Mouse (Mus musculus) hindbrain, embryonic 12.5 days (tissue): ENCODE data around the gene Cenpv. TPM values are rescaled to one million over a fixed set of nuclear protein-coding genes. Genes with fewer than 3 reads are reported as not detected.
"Not testable (repeated sequence)": the region's sequence is repeated elsewhere in the genome, so short reads cannot be mapped to it uniquely, and the experiment has no call there.

ENCODE experiments used
- ATAC-seq: fragments of 200-750 bp; cut with Nextera tagmentation; 2 replicates; pipeline ENCODE4 v1.8.0; 2017; ENCODE audit warnings: moderate TSS enrichment; ENCODE audit not compliant: low FRiP score
- H3K27ac ChIP-seq: fragments of 300-500 bp; sonication (generic); 2 replicates; pipeline ENCODE4 v1.5.1; 2016; ENCODE audit warnings: mild to moderate bottlenecking
- H3K27me3 ChIP-seq: fragments of 300-500 bp; sonication (generic); 2 replicates; pipeline ENCODE4 v1.6.1; 2016; ENCODE audit warnings: mild to moderate bottlenecking
- H3K36me3 ChIP-seq: fragments of 300-500 bp; sonication (generic); 2 replicates; pipeline ENCODE4 v1.6.1; 2016; ENCODE audit warnings: mild to moderate bottlenecking
- H3K4me1 ChIP-seq: fragments of 300-500 bp; sonication (generic); 2 replicates; pipeline ENCODE4 v1.6.1; 2016
- H3K4me2 ChIP-seq: fragments of 300-500 bp; sonication (generic); replicated peaks from 2 replicates; pipeline ENCODE4 v1.6.1; 2016; ENCODE audit warnings: mild to moderate bottlenecking
- H3K4me3 ChIP-seq: fragments of 300-500 bp; sonication (generic); 2 replicates; pipeline ENCODE4 v1.5.1; 2016; ENCODE audit warnings: mild to moderate bottlenecking
- H3K9ac ChIP-seq: fragments of 300-500 bp; sonication (generic); 2 replicates; pipeline ENCODE4 v1.6.1; 2016; ENCODE audit warnings: mild to moderate bottlenecking, moderate library complexity
- H3K9me3 ChIP-seq: fragments of 300-500 bp; sonication (generic); replicated peaks from 2 replicates; pipeline ENCODE4 v1.6.1; 2016; ENCODE audit warnings: mild to moderate bottlenecking
- WGBS: fragments of 180-500 bp; shearing (Covaris S2); methylation state at CpG from one replicate; pipeline ENCODE4 v1.1.7; 2016; 5-methylcytosine and 5-hydroxymethylcytosine counted together
- polyA plus RNA-seq: library from polyadenylated mRNA; unstranded; fragments of >200 nt; fragmentation: Nextera tagmentation; extraction: Ambion mirVana; gene quantifications from 2 replicates; pipeline ENCODE4 v1.2.1, GENCODE M21; 2016

Cenpv gene
- polyA plus RNA-seq, 1 experiment from 2014 or later = 47.2 TPM

- Histone ChIP-seq H3K9me3 (no peaks in the 10 kb centered on the region), H3K27ac (no peak overlapping the region), H3K4me2 (no peak overlapping the region), H3K4me3 (no peak overlapping the region), H3K27me3 (no peaks in the 10 kb centered on the region), H3K9ac (no peak overlapping the region), H3K4me1 (no peaks in the 10 kb centered on the region), H3K36me3 (peaks cover 2% of the 10 kb centered on the region; the same call in 1 of the 2 replicates)
- 20% methylated on average over 2 of the region's 2 CpGs for WGBS
- no peak for ATAC-seq
Measured at GRCm38 (mm10) chr11:62518991-62519390, 20.1 kb downstream of the Cenpv start.

- no peak overlapping the region for H3K4me2 ChIP-seq
Measured at GRCm38 (mm10) chr11:62513311-62513710, 25.8 kb downstream of the Cenpv start.

GRCm38 (mm10) chr11:62512529-62513080 is 26.5 kb downstream of the Cenpv start:
- Histone ChIP-seq H3K4me3 (no peak overlapping the region), H3K27ac (no peak overlapping the region), H3K36me3 (no peaks in the 10 kb centered on the region; the same call in 1 of the 2 replicates), H3K4me2 (no peak overlapping the region), H3K9me3 (no peaks in the 10 kb centered on the region), H3K4me1 (no peaks in the 10 kb centered on the region), H3K9ac (no peak overlapping the region), H3K27me3 (no peaks in the 10 kb centered on the region)
- no peak for ATAC-seq
- WGBS = 90% methylated on average over 8 of the region's 8 CpGs

More at GRCm38 (mm10) chr11:62513311-62513710, 25.8 kb downstream of the Cenpv start:
- no peak overlapping the region for H3K9ac ChIP-seq
- H3K4me3 ChIP-seq = no peak overlapping the region
- no peaks in the 10 kb centered on the region for H3K27me3 ChIP-seq
- no peaks in the 10 kb centered on the region for H3K9me3 ChIP-seq
- H3K27ac ChIP-seq = no peak overlapping the region
- WGBS = 68% methylated on average over 6 of the region's 6 CpGs
- ATAC-seq = no peak
- no peaks in the 10 kb centered on the region; the same call in 1 of the 2 replicates for H3K36me3 ChIP-seq
- no peaks in the 10 kb centered on the region for H3K4me1 ChIP-seq

- no peak for ATAC-seq
- no peaks in the 10 kb centered on the region for H3K9me3 ChIP-seq
- no peak overlapping the region for H3K27ac ChIP-seq
- H3K27me3 ChIP-seq = no peaks in the 10 kb centered on the region
- H3K36me3 ChIP-seq = no peaks in the 10 kb centered on the region; the same call in 1 of the 2 replicates
- H3K4me1 ChIP-seq = no peaks in the 10 kb centered on the region
- H3K4me3 ChIP-seq = no peak overlapping the region
- no peak overlapping the region for H3K4me2 ChIP-seq
- 72% methylated on average over 13 of the region's 13 CpGs for WGBS
- no peak overlapping the region for H3K9ac ChIP-seq
Measured at GRCm38 (mm10) chr11:62511444-62512202, 27.4 kb downstream of the Cenpv start.

- Histone ChIP-seq H3K27me3 (no peaks in the 10 kb centered on the region), H3K9me3 (no peaks in the 10 kb centered on the region), H3K9ac (no peak overlapping the region), H3K4me1 (no peaks in the 10 kb centered on the region), H3K27ac (no peak overlapping the region), H3K4me2 (no peak overlapping the region), H3K36me3 (no peaks in the 10 kb centered on the region; the same call in 1 of the 2 replicates), H3K4me3 (no peak overlapping the region)
- no peak for ATAC-seq
- 87% methylated on average over 5 of the region's 5 CpGs for WGBS
Measured at GRCm38 (mm10) chr11:62510956-62511355, 28.1 kb downstream of the Cenpv start.

- H3K27me3 ChIP-seq = no peaks in the 10 kb centered on the region
- 86% methylated on average over 3 of the region's 3 CpGs for WGBS
- H3K4me2 ChIP-seq = no peak overlapping the region
- H3K27ac ChIP-seq = no peak overlapping the region
- H3K36me3 ChIP-seq = no peaks in the 10 kb centered on the region; the same call in 1 of the 2 replicates
- ATAC-seq = no peak
- H3K4me3 ChIP-seq = no peak overlapping the region
- no peaks in the 10 kb centered on the region for H3K4me1 ChIP-seq
- no peaks in the 10 kb centered on the region for H3K9me3 ChIP-seq
- H3K9ac ChIP-seq = no peak overlapping the region
Measured at GRCm38 (mm10) chr11:62509571-62509970, 29.5 kb downstream of the Cenpv start.

- not testable (repeated sequence) for H3K4me1 ChIP-seq, H3K4me3 ChIP-seq, H3K27ac ChIP-seq, H3K36me3 ChIP-seq, H3K27me3 ChIP-seq, H3K9me3 ChIP-seq, H3K4me2 ChIP-seq, ATAC-seq, H3K9ac ChIP-seq
- WGBS = 99% methylated on average over 5 of the region's 5 CpGs
Measured at GRCm38 (mm10) chr11:62508816-62509215, 30.2 kb downstream of the Cenpv start.

- ATAC-seq = not testable (repeated sequence)
Measured at GRCm38 (mm10) chr11:62508365-62508764, 30.7 kb downstream of the Cenpv start.

GRCm38 (mm10) chr11:62507683-62508082 is 31.4 kb downstream of the Cenpv start:
- H3K4me1 ChIP-seq = no peaks in the 10 kb centered on the region
- H3K36me3 ChIP-seq = no peaks in the 10 kb centered on the region
- H3K27ac ChIP-seq = no peak overlapping the region
- no peak overlapping the region for H3K9ac ChIP-seq
- ATAC-seq = no peak
- no peak overlapping the region for H3K4me3 ChIP-seq
- WGBS = 86% methylated on average over 4 of the region's 4 CpGs
- no peak overlapping the region for H3K4me2 ChIP-seq
- H3K27me3 ChIP-seq = no peaks in the 10 kb centered on the region
- no peaks in the 10 kb centered on the region for H3K9me3 ChIP-seq

More at GRCm38 (mm10) chr11:62508365-62508764, 30.7 kb downstream of the Cenpv start:
- H3K4me2 ChIP-seq, H3K9me3 ChIP-seq, H3K9ac ChIP-seq, H3K4me1 ChIP-seq, H3K4me3 ChIP-seq, H3K27me3 ChIP-seq, H3K36me3 ChIP-seq, H3K27ac ChIP-seq: not testable (repeated sequence)
- 96% methylated on average over 13 of the region's 13 CpGs for WGBS

- H3K4me3 ChIP-seq = no peak overlapping the region
- H3K9ac ChIP-seq = no peak overlapping the region
- no peak overlapping the region for H3K4me2 ChIP-seq
- H3K27me3 ChIP-seq = no peaks in the 10 kb centered on the region
- no peaks in the 10 kb centered on the region for H3K9me3 ChIP-seq
- H3K27ac ChIP-seq = no peak overlapping the region
- H3K36me3 ChIP-seq = no peaks in the 10 kb centered on the region
- ATAC-seq = no peak
- 86% methylated on average over 2 of the region's 2 CpGs for WGBS
- 0 out of 2 replicates have a peak, but pooled peaks cover 1% of the 10 kb centered on the region for H3K4me1 ChIP-seq
Measured at GRCm38 (mm10) chr11:62500529-62500928, 38.5 kb downstream of the Cenpv start.

GRCm38 (mm10) chr11:62498802-62499201 is 40.3 kb downstream of the Cenpv start:
- Histone ChIP-seq H3K36me3 (no peaks in the 10 kb centered on the region), H3K4me2 (no peak overlapping the region), H3K4me3 (no peak overlapping the region), H3K9ac (no peak overlapping the region), H3K9me3 (no peaks in the 10 kb centered on the region), H3K27ac (no peak overlapping the region), H3K27me3 (no peaks in the 10 kb centered on the region), H3K4me1 (peaks cover 11% of the 10 kb centered on the region)
- 67% methylated on average over 2 of the region's 2 CpGs for WGBS
- ATAC-seq = no peak

- Histone ChIP-seq H3K4me1 (peaks cover 11% of the 10 kb centered on the region), H3K36me3 (no peaks in the 10 kb centered on the region), H3K4me3 (no peak overlapping the region), H3K9ac (no peak overlapping the region), H3K27ac (no peak overlapping the region), H3K9me3 (no peaks in the 10 kb centered on the region), H3K4me2 (no peak overlapping the region), H3K27me3 (no peaks in the 10 kb centered on the region)
- 52% methylated on average over 3 of the region's 3 CpGs for WGBS
- ATAC-seq = no peak
Measured at GRCm38 (mm10) chr11:62497181-62497580, 41.9 kb downstream of the Cenpv start.
